Mouse (Mus musculus) urinary bladder, adult 2 months (tissue): ENCODE results near the gene Cenpb. TPM values are rescaled to one million over a fixed set of nuclear protein-coding genes. Genes with fewer than 3 reads are reported as not detected.
A peak's percentile ranks its signal among the peaks of the same experiment; 100 is the strongest.

ENCODE experiments used
- DNase-seq: peaks from one replicate; pipeline ENCODE4 v3.0.0; 2022; ENCODE audit warnings: low spot score
- polyA plus RNA-seq: library from polyadenylated mRNA; depleted of rRNA; stranded (reverse); fragments of >200 nt; gene quantifications from 2 replicates; pipeline ENCODE4 v1.2.3, GENCODE M21; 2012; rRNA removed

The Cenpb gene
- polyA plus RNA-seq, 1 experiment, result 60.4 TPM

GRCm38 (mm10) chr2:131139287-131139686, 40.6 kb downstream of the Cenpb start:
- DNase-seq, result no peak

DNA sequence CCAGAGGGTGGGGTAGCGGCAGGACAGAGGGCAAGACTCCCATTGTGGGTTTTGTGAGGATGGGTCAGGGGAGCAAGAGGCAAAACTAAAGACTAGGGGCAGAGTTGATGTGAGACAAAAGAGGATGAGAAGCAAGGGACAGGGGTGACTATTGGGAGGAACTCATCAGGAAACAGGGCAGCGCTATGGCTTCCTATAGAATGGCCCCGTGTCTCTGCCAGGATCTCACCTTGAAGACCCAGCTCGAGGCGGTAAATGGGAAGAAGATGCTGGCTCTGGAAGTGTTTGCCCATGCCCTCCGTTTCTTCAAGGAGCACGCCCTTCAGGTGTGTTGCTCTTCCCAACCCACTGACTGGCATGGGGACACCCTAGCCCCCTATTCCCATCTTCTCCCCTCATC, 41.1 kb downstream of the Cenpb start:
- peak; percentile 17 for DNase-seq

DNA sequence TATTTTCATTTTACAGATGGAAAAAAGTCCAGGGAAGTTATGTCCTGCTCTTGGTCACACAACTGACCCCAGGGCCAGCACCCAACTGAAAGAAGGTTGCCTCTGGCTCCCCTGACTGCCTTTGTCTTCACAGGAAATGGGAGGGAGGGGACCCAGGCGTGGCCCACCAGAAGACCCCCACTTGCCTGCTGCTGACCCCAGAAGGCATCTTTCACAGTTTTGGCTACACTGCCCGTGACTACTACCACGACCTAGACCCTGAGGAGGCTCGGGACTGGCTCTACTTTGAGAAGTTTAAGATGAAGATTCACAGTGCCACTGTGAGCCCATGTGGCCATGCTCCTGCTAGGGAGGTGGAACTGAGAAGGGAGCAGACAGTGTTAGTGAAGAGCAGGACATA, 41.6 kb downstream of the Cenpb start:
- peak; percentile 10 for DNase-seq

GRCm38 (mm10) chr2:131135521-131136139, 44.2 kb downstream of the Cenpb start:
- DNase-seq, result peak; percentile 16

GRCm38 (mm10) chr2:131134826-131135400, 45.0 kb downstream of the Cenpb start:
- DNase-seq, result peak; percentile 10

DNA sequence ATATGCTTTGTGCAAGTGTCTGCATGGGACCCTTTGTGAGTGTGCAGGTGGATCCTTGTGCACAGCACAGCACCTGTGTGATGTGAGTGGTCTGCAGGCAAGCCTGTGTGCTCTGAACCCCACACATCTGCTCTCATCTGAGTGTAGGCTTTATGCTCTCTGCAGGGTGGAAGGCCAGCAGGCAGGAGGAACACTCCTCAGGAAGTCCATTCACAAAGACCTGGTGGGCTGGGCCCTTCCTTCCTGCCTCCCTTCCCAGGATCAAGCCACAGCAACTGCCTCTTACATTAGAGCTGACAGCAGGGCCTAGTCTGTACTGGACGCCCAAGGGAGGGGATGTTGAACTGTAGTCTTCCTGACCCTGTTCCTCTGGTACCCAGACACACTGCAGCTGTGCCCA, 45.5 kb downstream of the Cenpb start:
- DNase-seq, result peak; percentile 18

DNA sequence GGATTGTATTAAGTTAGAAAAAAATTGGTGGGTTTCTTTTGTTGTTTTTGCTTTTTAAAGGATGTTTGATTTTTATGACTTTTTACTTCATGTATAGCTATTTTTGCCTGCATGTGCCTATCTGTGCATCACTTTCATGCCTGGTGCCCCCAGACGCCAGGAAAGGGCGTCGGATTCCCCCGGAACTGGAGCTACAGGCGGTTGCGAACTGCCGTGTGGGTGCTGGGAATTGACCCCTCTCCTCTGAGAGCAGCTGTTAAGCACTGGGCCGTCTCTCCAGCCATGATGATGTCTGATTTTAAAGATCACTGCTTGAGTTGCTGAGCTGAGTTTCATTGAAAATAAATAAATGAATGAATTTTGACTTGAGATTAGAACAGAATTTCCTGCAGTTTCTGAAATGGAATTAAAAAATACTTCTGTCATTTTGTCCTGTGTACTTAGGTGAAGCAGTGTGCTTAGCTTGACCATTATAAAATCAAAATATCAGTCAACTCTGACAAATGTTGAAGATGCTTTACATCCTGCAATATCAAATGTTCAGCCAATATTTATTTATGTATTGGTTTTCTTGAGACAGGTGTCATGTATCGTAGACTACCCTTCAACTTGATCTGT, 46.8 kb downstream of the Cenpb start, which contains the start of gene Gm11037:
Gene Gm11037 (plus strand): TSS at position 568 of the 618 bp plus-strand sequence.
- no peak for DNase-seq

GRCm38 (mm10) chr2:131132111-131132888, 47.6 kb downstream of the Cenpb start:
- no peak for DNase-seq

- DNase-seq, result no peak
Observed at GRCm38 (mm10) chr2:131130849-131131248, 49.0 kb downstream of the Cenpb start.

- DNase-seq, result no peak
Observed at GRCm38 (mm10) chr2:131129836-131130235, 50.0 kb downstream of the Cenpb start.

DNA sequence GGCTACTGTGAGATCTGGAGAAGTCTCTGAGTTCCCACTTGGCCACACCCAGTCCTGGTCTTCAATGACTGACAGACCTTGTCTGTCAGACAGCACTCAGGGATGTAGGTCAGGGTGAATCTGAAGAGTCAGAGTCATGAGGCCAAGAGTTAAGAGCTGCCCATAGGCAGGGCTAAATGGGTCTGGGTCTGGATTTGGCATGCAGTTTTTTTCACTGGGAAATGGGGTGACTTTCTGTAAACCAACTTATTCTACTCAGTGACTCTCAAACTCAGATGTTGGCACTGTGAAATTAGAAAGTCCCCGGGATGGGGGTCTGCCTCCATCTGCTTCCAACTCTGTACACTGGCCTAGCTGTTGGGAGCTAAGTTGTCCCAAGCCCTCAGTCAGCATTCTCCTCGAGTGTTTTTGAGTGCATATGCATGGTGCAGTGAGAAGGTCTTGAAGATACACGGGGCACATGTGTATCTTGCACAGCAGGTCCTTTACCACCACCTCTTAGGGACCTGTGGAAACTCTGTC, 51.2 kb downstream of the Cenpb start:
- DNase-seq, result no peak

- DNase-seq, result no peak
Observed at GRCm38 (mm10) chr2:131128211-131128610, 51.7 kb downstream of the Cenpb start.

DNA sequence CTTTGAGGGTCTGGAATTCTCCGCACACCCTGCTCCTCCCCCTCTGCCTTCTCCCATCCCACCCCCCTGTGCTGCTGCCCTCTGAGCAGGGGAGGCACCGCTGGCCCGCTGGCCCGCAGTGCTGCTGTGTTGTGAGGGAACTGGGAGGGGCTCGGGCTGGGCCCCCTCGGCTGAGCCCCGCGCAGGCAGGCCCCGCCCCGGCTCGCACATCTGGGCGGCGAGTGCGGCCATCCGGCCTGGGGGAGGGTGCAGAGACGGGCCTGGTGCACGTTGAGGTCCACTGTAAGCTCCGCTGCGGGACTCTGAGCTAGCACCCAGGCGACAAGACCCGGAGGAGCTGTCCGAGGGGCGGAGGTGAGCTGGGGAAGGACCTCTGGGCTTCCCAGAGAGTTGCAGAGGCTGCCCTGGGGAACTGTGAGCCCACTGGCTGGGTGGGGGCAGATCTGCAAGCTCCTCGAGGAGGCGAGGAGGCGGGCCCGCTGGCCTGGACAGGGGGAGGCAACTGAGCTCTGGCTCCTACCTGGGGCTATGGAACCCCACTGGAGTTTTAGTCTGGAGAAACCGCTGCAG, 52.6 kb downstream of the Cenpb start, which contains the start of gene Hspa12b:
Gene Hspa12b (plus strand): TSS at position 120 of the 570 bp plus-strand sequence.
- no peak for DNase-seq

GRCm38 (mm10) chr2:131125964-131126815, 53.7 kb downstream of the Cenpb start:
- no peak for DNase-seq

Other genes starting within 250 kb of the Cenpb start
- gene Gfra4, start 137.0 kb downstream of the Cenpb start, polyA plus RNA-seq, result 135 and 138 TPM in 2 replicates
- gene Adam33, start 116.3 kb downstream of the Cenpb start, polyA plus RNA-seq, result 256 and 287 TPM in 2 replicates
- 7.6 and 8.7 TPM in 2 replicates for gene Siglec1, start 93.3 kb downstream of the Cenpb start, polyA plus RNA-seq
- 33.1 and 34.8 TPM in 2 replicates for gene Hspa12b, start 52.8 kb downstream of the Cenpb start, polyA plus RNA-seq
- gene Gm11037, start 46.6 kb downstream of the Cenpb start, polyA plus RNA-seq, result not detected in 2 replicates
- gene 1700037H04Rik, start 20.0 kb downstream of the Cenpb start, polyA plus RNA-seq, result 51.9 and 54.5 TPM in 2 replicates
- 38.9 and 39.3 TPM in 2 replicates for gene Cdc25b, start 6.9 kb upstream of the Cenpb start, polyA plus RNA-seq
- 10.3 and 12.4 TPM in 2 replicates for gene Spef1, start 7.2 kb upstream of the Cenpb start, polyA plus RNA-seq
- 40.0 and 44.7 TPM in 2 replicates for gene Ap5s1, start 27.0 kb upstream of the Cenpb start, polyA plus RNA-seq
- gene Mavs, start 54.0 kb upstream of the Cenpb start, polyA plus RNA-seq, result 47.2 and 50.2 TPM in 2 replicates
- 27.0 and 33.0 TPM in 2 replicates for gene Pank2, start 82.4 kb upstream of the Cenpb start, polyA plus RNA-seq
- 5.4 and 6.2 TPM in 2 replicates for gene Rnf24, start 172.8 kb upstream of the Cenpb start, polyA plus RNA-seq